Mouse (Mus musculus) myocyte (in vitro differentiated cells): Measurements from ENCODE around the gene Cyb5r1.

Experiments
- CEBPB ChIP-seq: IDR thresholded peaks from 2 replicates; pipeline ENCODE4 v1.6.1; 2011; ENCODE audit warnings: mild to moderate bottlenecking, moderate library complexity; ENCODE audit not compliant: poor library complexity, insufficient read depth, severe bottlenecking
- E2F4 ChIP-seq: IDR thresholded peaks from one replicate; pipeline ENCODE4 v1.6.1; 2011; ENCODE audit warnings: mild to moderate bottlenecking, control low read depth, moderate library complexity; ENCODE audit not compliant: insufficient read depth
- MAX ChIP-seq: IDR thresholded peaks from one replicate; pipeline ENCODE4 v1.6.1; 2011; ENCODE audit warnings: low read depth, mild to moderate bottlenecking, control low read depth
- MYOD1 ChIP-seq, 3 experiments: IDR thresholded peaks; one replicate each; pipeline ENCODE4 v1.6.1; 2011; ENCODE audit warnings: control low read depth in 2 of 3, low read depth in 2 of 3, mild to moderate bottlenecking in 2 of 3, moderate library complexity in 1 of 3; ENCODE audit not compliant: insufficient read length in 2 of 3, control insufficient read depth in 1 of 3
- MYOG ChIP-seq, 3 experiments: IDR thresholded peaks; one replicate each; pipeline ENCODE4 v1.6.1; 2011; ENCODE audit warnings: control low read depth in 2 of 3, low read depth in 2 of 3, mild to moderate bottlenecking in 2 of 3; ENCODE audit not compliant: insufficient read length in 2 of 3, control insufficient read depth in 1 of 3, insufficient read depth in 1 of 3
- POLR2A ChIP-seq: IDR thresholded peaks from one replicate; pipeline ENCODE4 v1.6.1; 2011; ENCODE audit warnings: low read depth, mild to moderate bottlenecking, control low read depth, moderate library complexity; ENCODE audit not compliant: insufficient read length
- POLR2AphosphoS2 ChIP-seq: IDR thresholded peaks from one replicate; pipeline ENCODE4 v1.6.1; 2011; ENCODE audit warnings: low read depth, control low read depth; ENCODE audit not compliant: insufficient read length
- REST ChIP-seq: IDR thresholded peaks from one replicate; pipeline ENCODE4 v1.6.1; 2011; ENCODE audit warnings: mild to moderate bottlenecking, control low read depth, moderate library complexity; ENCODE audit not compliant: insufficient read depth, insufficient read length
- SRF ChIP-seq: IDR thresholded peaks from one replicate; pipeline ENCODE4 v1.6.1; 2011; ENCODE audit warnings: low read depth; ENCODE audit not compliant: control insufficient read depth, insufficient read length
- TCF12 ChIP-seq: IDR thresholded peaks from one replicate; pipeline ENCODE4 v1.6.1; 2011; ENCODE audit warnings: mild to moderate bottlenecking, control low read depth; ENCODE audit not compliant: poor library complexity, insufficient read depth, severe bottlenecking
- TCF3 ChIP-seq: IDR thresholded peaks from one replicate; pipeline ENCODE4 v1.6.1; 2011; ENCODE audit warnings: low read depth, control low read depth; ENCODE audit not compliant: insufficient read length
- USF1 ChIP-seq: IDR thresholded peaks from one replicate; pipeline ENCODE4 v1.6.1; 2011; ENCODE audit warnings: low read depth, mild to moderate bottlenecking, control low read depth, moderate library complexity

DNA sequence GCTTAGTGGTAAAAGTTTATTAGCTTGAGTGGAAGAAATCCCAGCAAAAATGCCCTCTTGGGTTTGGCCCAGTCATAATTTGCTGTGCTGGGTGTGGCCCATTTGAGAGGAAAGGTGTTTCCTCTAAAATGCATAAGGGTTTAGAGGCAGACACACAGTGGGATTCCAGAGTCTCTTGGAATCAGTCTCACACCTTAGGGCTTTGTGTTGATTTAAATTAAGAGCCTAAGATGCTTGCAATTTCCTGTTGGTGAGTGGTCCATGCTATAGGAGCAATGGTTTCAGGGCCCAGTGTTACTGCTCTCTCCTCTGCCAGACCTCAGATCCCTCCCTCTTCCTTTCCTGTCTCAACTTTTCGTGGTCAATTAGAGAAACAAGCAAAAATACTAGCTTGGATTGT is 13.8 kb downstream of the Cyb5r1 start:
- no peak for TF ChIP-seq POLR2A
- no peak for TF ChIP-seq MAX
- TF ChIP-seq POLR2AphosphoS2: no peak
- TF ChIP-seq MYOG (IDR thresholded peaks at IDR 0.05; ENCODE audit: control insufficient read depth in 1 of 3, insufficient read depth in 1 of 3, insufficient read length in 2 of 3, low read depth in 2 of 3): no peak
- no peak for TF ChIP-seq MYOD1 (IDR thresholded peaks at IDR 0.05; ENCODE audit: control insufficient read depth in 1 of 3, insufficient read length in 2 of 3, low read depth in 2 of 3)
- TF ChIP-seq REST: no peak
- TF ChIP-seq TCF3: no peak
- TF ChIP-seq TCF12: no peak
- no peak for TF ChIP-seq E2F4
- no peak for TF ChIP-seq SRF
- no peak for TF ChIP-seq CEBPB
- no peak for TF ChIP-seq USF1
